Mouse (Mus musculus) myocyte (in vitro differentiated cells): Measurements from ENCODE around the gene Mapk8ip2. TPM values are rescaled to one million over a fixed set of nuclear protein-coding genes. Genes with fewer than 3 reads are reported as not detected.

ENCODE experiments used
- H3K27me3 ChIP-seq: one replicate; pipeline ENCODE4 v1.6.1; 2011; ENCODE audit not compliant: control insufficient read depth, insufficient read depth, insufficient read length
- H3K36me3 ChIP-seq: one replicate; pipeline ENCODE4 v1.6.1; 2011; ENCODE audit not compliant: control insufficient read depth, insufficient read depth
- H3K4me2 ChIP-seq: one replicate; pipeline ENCODE4 v1.6.1; 2011; ENCODE audit warnings: low read depth, control low read depth
- H3K4me3 ChIP-seq: one replicate; pipeline ENCODE4 v1.5.1; 2011; ENCODE audit warnings: mild to moderate bottlenecking, control low read depth, moderate library complexity
- H3K79me2 ChIP-seq: one replicate; pipeline ENCODE4 v1.6.1; 2011; ENCODE audit not compliant: control insufficient read depth, insufficient read depth
- H3ac ChIP-seq: one replicate; pipeline ENCODE4 v1.6.1; 2011; ENCODE audit not compliant: control insufficient read depth, insufficient read length
- CEBPB ChIP-seq: IDR thresholded peaks from 2 replicates; pipeline ENCODE4 v1.6.1; 2011; ENCODE audit warnings: mild to moderate bottlenecking, moderate library complexity; ENCODE audit not compliant: poor library complexity, insufficient read depth, severe bottlenecking
- E2F4 ChIP-seq: IDR thresholded peaks from one replicate; pipeline ENCODE4 v1.6.1; 2011; ENCODE audit warnings: mild to moderate bottlenecking, control low read depth, moderate library complexity; ENCODE audit not compliant: insufficient read depth
- MAX ChIP-seq: IDR thresholded peaks from one replicate; pipeline ENCODE4 v1.6.1; 2011; ENCODE audit warnings: low read depth, mild to moderate bottlenecking, control low read depth
- MYOD1 ChIP-seq, 3 experiments: IDR thresholded peaks; one replicate each; pipeline ENCODE4 v1.6.1; 2011; ENCODE audit warnings: control low read depth in 2 of 3, low read depth in 2 of 3, mild to moderate bottlenecking in 2 of 3, moderate library complexity in 1 of 3; ENCODE audit not compliant: insufficient read length in 2 of 3, control insufficient read depth in 1 of 3
- MYOG ChIP-seq, 3 experiments: IDR thresholded peaks; one replicate each; pipeline ENCODE4 v1.6.1; 2011; ENCODE audit warnings: control low read depth in 2 of 3, low read depth in 2 of 3, mild to moderate bottlenecking in 2 of 3; ENCODE audit not compliant: insufficient read length in 2 of 3, control insufficient read depth in 1 of 3, insufficient read depth in 1 of 3
- POLR2A ChIP-seq: IDR thresholded peaks from one replicate; pipeline ENCODE4 v1.6.1; 2011; ENCODE audit warnings: low read depth, mild to moderate bottlenecking, control low read depth, moderate library complexity; ENCODE audit not compliant: insufficient read length
- POLR2AphosphoS2 ChIP-seq: IDR thresholded peaks from one replicate; pipeline ENCODE4 v1.6.1; 2011; ENCODE audit warnings: low read depth, control low read depth; ENCODE audit not compliant: insufficient read length
- REST ChIP-seq: IDR thresholded peaks from one replicate; pipeline ENCODE4 v1.6.1; 2011; ENCODE audit warnings: mild to moderate bottlenecking, control low read depth, moderate library complexity; ENCODE audit not compliant: insufficient read depth, insufficient read length
- SRF ChIP-seq: IDR thresholded peaks from one replicate; pipeline ENCODE4 v1.6.1; 2011; ENCODE audit warnings: low read depth; ENCODE audit not compliant: control insufficient read depth, insufficient read length
- TCF12 ChIP-seq: IDR thresholded peaks from one replicate; pipeline ENCODE4 v1.6.1; 2011; ENCODE audit warnings: mild to moderate bottlenecking, control low read depth; ENCODE audit not compliant: poor library complexity, insufficient read depth, severe bottlenecking
- TCF3 ChIP-seq: IDR thresholded peaks from one replicate; pipeline ENCODE4 v1.6.1; 2011; ENCODE audit warnings: low read depth, control low read depth; ENCODE audit not compliant: insufficient read length
- USF1 ChIP-seq: IDR thresholded peaks from one replicate; pipeline ENCODE4 v1.6.1; 2011; ENCODE audit warnings: low read depth, mild to moderate bottlenecking, control low read depth, moderate library complexity
- polyA plus RNA-seq: library from polyadenylated mRNA; unstranded; fragments of >200 nt; fragmentation: generic; extraction: Trizol; gene quantifications from one replicate; pipeline ENCODE4 v1.2.1, GENCODE M21; 2012; ENCODE audit warnings: missing spikeins

Mapk8ip2 gene
- polyA plus RNA-seq = 0.01 TPM

DNA sequence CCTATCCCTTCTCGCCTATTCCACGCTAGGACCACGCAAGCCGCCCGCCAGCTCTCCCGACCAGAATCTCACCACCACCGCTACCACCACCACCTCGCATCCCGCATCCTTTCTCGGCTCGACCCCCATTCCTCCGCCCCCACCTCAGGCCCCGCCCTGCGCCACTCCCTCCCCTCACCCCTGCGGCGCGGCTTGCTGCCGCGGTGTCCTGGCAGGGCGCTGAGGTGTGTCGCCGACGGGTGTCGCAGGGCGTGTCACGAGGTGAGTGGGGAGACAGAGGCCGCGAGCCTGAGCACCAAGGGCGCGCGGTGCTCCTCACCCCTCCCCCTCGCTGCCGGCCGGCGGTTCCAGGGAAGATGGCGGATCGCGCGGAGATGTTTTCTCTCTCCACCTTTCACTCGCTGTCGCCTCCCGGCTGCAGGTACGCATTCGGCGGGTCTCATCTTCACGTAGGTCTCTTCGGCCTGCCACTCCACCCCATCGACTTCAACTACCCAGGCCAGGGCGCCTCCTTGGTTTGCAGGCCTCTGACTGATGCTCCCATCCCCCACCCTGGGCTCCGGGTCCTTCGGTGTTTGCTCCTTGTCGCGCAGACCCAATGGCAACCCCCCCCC, at the start of gene Mapk8ip2:
TSS of gene Mapk8ip2 (plus strand) at position 49 of the 614 bp plus-strand sequence.
- Histone ChIP-seq H3K4me3 (no peak within 1 kb of the TSS), H3ac (no peak within 1 kb of the TSS), H3K36me3 (no peaks in the 10 kb centered on the region), H3K79me2 (no peaks in the 10 kb centered on the region), H3K4me2 (no peak within 1 kb of the TSS), H3K27me3 (peaks cover 69% of the 10 kb centered on the region)
- TF ChIP-seq MYOD1 (IDR thresholded peaks at IDR 0.05; ENCODE audit: control insufficient read depth in 1 of 3, insufficient read length in 2 of 3, low read depth in 2 of 3) (no peak), REST (no peak), POLR2A (no peak), MYOG (IDR thresholded peaks at IDR 0.05; ENCODE audit: control insufficient read depth in 1 of 3, insufficient read depth in 1 of 3, insufficient read length in 2 of 3, low read depth in 2 of 3) (no peak), POLR2AphosphoS2 (no peak), SRF (no peak), MAX (no peak), E2F4 (no peak), TCF3 (no peak)

DNA sequence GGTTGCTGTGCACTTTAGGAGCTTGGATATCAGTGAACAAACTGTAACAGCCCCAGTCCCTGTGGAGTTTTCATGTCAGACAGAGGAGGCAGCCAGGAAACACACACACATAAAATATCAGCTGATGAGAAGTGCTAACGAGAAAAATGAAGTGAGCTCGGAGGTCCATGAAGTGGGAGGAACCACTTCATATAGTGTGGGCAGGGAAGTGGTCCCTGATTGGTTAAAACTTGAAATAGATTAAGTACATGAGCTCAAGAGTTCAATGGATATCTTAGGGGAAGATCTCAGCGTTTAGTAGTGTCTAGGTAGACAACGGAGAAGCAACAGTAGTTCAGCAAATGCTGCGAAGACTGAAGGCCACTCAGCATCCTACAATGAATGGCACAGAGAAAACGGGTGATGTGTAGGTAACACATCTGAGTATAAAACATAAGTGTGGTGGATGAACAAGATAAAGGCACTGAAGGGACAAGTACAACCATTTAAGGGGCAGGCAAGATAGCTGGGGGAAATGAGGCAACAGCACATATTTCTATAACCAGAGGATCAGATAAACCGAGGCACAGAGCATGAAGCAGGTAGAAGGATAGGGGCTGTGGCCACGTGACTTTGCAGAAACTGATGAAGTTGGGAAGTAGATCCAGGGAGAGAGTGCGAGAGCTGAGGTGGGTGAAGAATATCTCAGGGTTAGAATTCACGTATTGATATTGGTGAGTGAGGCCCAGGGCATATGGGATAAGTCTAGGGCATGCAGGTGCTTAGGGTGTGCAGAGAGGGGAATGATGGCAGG, 48.7 kb upstream of the Mapk8ip2 start:
- Histone ChIP-seq H3K27me3 (no peaks in the 10 kb centered on the region), H3K4me3 (no peak overlapping the region), H3K36me3 (no peaks in the 10 kb centered on the region), H3K4me2 (no peak overlapping the region), H3ac (no peak overlapping the region), H3K79me2 (no peaks in the 10 kb centered on the region)
- no peak for TF ChIP-seq USF1
- no peak for TF ChIP-seq TCF3
- no peak for TF ChIP-seq REST
- TF ChIP-seq TCF12 = no peak
- TF ChIP-seq CEBPB = no peak
- no peak for TF ChIP-seq MYOG (IDR thresholded peaks at IDR 0.05; ENCODE audit: control insufficient read depth in 1 of 3, insufficient read depth in 1 of 3, insufficient read length in 2 of 3, low read depth in 2 of 3)
- TF ChIP-seq E2F4 = no peak
- no peak for TF ChIP-seq POLR2AphosphoS2
- no peak for TF ChIP-seq MAX
- TF ChIP-seq MYOD1 (IDR thresholded peaks at IDR 0.05; ENCODE audit: control insufficient read depth in 1 of 3, insufficient read length in 2 of 3, low read depth in 2 of 3) = no peak
- no peak for TF ChIP-seq SRF
- no peak for TF ChIP-seq POLR2A

DNA sequence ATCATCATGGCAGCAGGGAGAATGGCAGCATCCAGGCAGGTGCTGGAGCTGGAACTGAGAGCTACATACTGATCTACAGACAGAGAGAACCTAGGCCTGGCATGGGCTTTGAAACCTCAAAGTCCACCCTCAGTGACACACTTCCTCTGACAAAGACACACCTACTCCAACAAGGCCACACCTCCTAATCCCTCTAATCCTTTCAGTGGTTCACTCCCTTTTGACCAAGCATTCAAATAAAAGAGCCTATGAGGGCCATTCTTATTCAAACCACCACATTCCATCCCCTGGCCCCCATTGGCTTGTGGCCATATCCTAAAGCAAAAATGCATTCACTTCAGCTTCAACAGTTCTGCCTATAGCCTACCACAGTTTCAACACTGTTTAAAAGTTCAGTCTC, 47.0 kb upstream of the Mapk8ip2 start:
- no peaks in the 10 kb centered on the region for H3K79me2 ChIP-seq
- no peaks in the 10 kb centered on the region for H3K36me3 ChIP-seq
- H3K4me2 ChIP-seq = no peak overlapping the region
- no peak overlapping the region for H3K4me3 ChIP-seq
- H3K27me3 ChIP-seq = no peaks in the 10 kb centered on the region
- TF ChIP-seq TCF3 (no peak), TCF12 (no peak), CEBPB (no peak), E2F4 (no peak), MAX (no peak), USF1 (no peak), REST (no peak), MYOG (IDR thresholded peaks at IDR 0.05; ENCODE audit: control insufficient read depth in 1 of 3, insufficient read depth in 1 of 3, insufficient read length in 2 of 3, low read depth in 2 of 3) (no peak), POLR2A (no peak), SRF (no peak), POLR2AphosphoS2 (no peak), MYOD1 (IDR thresholded peaks at IDR 0.05; ENCODE audit: control insufficient read depth in 1 of 3, insufficient read length in 2 of 3, low read depth in 2 of 3) (no peak)
- H3ac ChIP-seq = no peak overlapping the region

DNA sequence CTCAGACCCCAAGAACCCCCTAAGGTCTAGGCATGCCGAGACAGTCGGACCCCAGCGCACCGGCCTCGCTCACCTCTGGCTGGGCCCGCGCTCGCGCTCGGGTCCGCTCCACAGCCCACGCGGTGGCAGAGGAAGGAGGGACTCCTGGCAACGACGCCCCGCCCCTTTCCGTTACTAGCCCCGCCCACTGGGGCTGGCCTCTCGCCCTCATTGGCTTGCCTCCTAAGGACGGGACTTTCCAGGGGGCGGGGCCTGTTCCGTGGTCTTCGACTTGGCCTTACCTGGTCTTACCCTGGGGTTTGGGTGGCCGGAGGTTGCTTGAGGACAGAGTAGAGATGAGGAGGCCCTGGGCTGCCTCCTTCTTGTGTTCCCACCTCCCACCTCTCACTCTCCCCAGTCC, 43.6 kb upstream of the Mapk8ip2 start, which contains the start of gene Syce3:
TSS of gene Syce3 (minus strand) at position 386 of the 400 bp plus-strand sequence.
- H3K79me2 ChIP-seq = no peaks in the 10 kb centered on the region
- no peak within 1 kb of the TSS for H3K4me3 ChIP-seq
- H3K36me3 ChIP-seq = no peaks in the 10 kb centered on the region
- TF ChIP-seq REST (no peak), MYOD1 (IDR thresholded peaks at IDR 0.05; ENCODE audit: control insufficient read depth in 1 of 3, insufficient read length in 2 of 3, low read depth in 2 of 3) (no peak), POLR2A (no peak), MYOG (IDR thresholded peaks at IDR 0.05; ENCODE audit: control insufficient read depth in 1 of 3, insufficient read depth in 1 of 3, insufficient read length in 2 of 3, low read depth in 2 of 3) (no peak), TCF12 (no peak), POLR2AphosphoS2 (no peak), SRF (no peak)
- H3K4me2 ChIP-seq = no peak within 1 kb of the TSS
- H3ac ChIP-seq = no peak within 1 kb of the TSS
- no peaks in the 10 kb centered on the region for H3K27me3 ChIP-seq
